Mouse (Mus musculus): ENCODE measurements around the gene Pde12. TPM values are rescaled to one million over a fixed set of nuclear protein-coding genes. Genes with fewer than 3 reads are reported as not detected.
"Not testable (repeated sequence)": the region's sequence is repeated elsewhere in the genome, so short reads cannot be mapped to it uniquely, and the experiment has no call there.

Gene Pde12
- total RNA-seq (2021): 1 to 10 TPM; 8.2 to 8.7 TPM

DNA sequence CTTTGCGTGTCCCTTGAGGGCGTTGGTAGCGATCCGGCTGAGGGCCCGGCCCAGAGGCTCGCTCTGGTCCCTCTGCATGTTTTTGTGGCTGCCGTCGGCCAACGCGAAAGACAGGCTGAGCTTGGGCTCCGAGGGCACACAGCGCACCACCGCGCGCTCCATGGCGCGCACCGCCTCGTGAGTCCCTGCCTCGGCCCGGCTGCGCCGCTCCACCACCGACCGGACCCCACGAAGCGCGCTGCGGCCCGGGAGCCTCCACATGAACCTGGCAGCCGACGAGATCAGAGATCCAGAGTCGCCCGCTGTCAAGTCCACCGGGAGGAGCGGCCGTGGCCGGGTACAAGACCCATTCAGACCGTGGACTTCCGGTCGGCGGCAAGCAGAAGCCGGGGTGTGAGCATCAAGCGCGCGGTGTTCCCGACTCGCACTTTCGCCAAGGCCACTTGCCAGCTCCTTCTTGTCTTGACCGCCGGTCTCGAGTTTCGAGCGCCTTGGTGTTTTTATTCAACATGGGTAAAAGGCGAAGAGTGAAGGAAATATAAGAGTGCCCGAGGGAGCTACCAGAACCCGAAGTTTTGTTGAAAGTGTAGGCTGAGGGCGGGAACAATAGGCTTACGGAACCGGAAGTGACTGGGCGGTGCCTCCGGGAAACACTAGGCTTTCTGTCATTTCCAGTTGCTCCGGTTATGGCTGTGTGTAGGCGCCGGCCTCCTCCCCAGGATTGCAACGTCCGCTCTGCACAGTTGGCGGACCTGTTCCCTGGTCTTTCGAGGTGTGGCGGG lies at the start of gene Pde12:
Pde12 (minus strand) TSS at position 592 of the 782 bp plus-strand sequence.
- intact Hi-C loops (cut with DNase I): loop anchor here (10.0 kb wide), 2 partner anchors 305 to 425 kb away; partner anchors contain the start of gene Appl1
- DNase-seq (ENCODE audit: low spot score in 2 of 2): peak; percentile 94 to 95

- intact Hi-C loops (cut with DNase I); DNase-seq (ENCODE audit: low spot score in 2 of 2): not testable (repeated sequence)
Measured at GRCm38 (mm10) chr14:26705246-26705645, 35.6 kb upstream of the Pde12 start.

DNA sequence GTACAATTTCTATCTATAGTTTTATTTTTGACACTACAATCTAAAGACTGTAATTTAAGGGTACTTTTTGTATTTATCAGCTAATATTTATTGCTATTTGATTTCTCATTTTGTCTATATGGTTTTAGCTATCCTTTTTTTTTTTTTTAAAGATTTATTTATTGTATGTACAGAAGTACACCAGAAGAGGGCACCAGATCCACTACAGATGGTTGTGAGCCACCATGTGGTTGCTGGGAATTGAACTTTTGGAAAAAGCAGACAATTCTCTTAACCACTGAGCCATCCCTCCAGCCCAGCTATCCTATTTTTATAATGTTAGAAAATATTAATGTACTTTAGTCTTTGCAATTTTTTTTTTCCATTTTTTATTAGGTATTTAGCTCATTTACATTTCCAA lies 28.2 kb upstream of the Pde12 start:
- no peak for DNase-seq (ENCODE audit: low spot score in 2 of 2)
- intact Hi-C loops (cut with DNase I): no loop called here

GRCm38 (mm10) chr14:26692974-26693373 lies 23.3 kb upstream of the Pde12 start, which contains the start of gene Dnah12:
TSS of gene Dnah12 (plus strand) at chr14:26693274.
- intact Hi-C loops (cut with DNase I): no loop called here
- no peak for DNase-seq (ENCODE audit: low spot score in 2 of 2)

DNA sequence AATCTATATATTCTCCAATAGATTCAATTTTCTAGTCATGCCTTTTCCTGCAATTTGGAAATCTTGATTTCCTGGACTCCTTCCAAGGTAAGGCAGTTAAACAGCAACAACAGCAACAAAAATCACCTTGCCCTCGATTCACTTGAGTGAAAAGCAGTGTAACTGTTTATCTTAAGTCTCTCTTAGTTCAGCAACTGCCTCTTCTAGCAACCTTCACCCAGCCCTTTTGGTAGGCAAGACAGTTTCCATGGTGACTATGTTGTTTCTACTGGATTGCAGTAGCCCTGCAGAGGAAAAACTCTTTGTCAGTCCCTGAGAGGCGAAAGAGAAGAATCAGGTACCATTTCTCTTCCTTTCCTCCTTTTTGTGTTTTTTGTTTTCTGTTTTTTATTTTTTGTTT lies 21.7 kb upstream of the Pde12 start:
- no peak for DNase-seq (ENCODE audit: low spot score in 2 of 2)
- intact Hi-C loops (cut with DNase I): no loop called here

DNA sequence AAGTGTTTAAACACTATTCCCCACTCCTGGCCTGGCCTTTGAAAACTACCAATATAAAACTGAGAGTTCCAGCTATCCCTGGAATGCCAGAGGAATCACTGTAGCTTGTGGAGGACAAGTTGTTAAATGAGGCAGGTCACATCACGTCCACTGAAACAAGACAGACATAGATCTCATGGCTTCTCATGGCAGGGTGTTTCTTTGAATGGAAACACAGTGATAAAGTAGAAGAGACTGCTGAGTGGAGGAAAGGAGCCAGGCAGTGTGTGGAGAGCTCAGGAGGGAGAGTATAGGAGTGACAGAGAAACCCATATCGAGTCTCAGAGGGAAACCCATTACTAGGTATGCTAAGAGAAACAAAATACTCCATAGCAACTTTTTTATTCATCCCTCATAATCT lies 21.0 kb upstream of the Pde12 start:
- intact Hi-C loops (cut with DNase I): no loop called here

DNA sequence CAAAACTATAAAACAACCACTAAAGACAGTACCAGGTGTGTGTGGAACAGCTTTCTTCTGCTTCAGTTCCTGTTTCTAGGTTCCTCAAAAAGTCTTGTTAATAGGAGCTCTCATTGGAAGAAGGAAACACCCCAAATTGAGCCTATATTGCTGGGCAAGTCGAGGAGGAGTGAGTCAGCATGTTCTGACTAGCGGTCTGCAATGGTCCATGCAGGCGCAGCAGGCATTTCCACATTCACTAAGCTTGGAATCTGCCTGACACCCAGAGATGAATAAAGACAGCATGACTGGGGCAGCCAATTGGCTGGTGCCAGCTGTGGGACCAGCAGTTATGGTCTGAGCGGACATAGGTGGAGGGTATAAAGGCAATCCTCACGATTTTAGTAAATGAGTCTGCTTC lies 6.1 kb upstream of the Pde12 start:
- intact Hi-C loops (cut with DNase I): loop anchor here (10.0 kb wide), 2 partner anchors 299 to 419 kb away; partner anchors contain the start of gene Appl1
- DNase-seq (ENCODE audit: low spot score in 2 of 2): no peak

More for the DNA sequence above, 21.0 kb upstream of the Pde12 start:
- DNase-seq (ENCODE audit: low spot score in 2 of 2): no peak

DNA sequence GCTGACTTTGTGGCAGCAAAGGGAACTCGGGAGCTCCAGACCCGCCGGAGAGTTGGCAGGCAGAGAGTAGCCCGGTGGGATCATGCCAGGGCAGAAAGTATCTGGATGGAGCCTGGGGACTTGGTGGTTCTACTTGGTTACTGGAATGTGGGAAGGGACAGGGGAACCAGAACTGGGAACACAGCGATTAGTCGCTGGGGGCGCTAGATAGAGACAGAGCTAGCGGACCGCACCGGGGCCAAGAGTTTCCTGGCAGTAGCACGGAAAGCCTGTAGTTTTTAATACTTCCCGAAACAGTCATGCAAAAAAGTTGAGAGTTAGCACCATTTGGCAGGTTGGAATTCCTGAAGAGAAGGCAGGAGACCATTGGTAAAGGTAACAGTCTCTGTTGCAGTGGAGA lies 5.7 kb upstream of the Pde12 start:
- intact Hi-C loops (cut with DNase I): loop anchor here (10.0 kb wide), 2 partner anchors 299 to 419 kb away; partner anchors contain the start of gene Appl1
- DNase-seq (ENCODE audit: low spot score in 2 of 2): no peak

DNA sequence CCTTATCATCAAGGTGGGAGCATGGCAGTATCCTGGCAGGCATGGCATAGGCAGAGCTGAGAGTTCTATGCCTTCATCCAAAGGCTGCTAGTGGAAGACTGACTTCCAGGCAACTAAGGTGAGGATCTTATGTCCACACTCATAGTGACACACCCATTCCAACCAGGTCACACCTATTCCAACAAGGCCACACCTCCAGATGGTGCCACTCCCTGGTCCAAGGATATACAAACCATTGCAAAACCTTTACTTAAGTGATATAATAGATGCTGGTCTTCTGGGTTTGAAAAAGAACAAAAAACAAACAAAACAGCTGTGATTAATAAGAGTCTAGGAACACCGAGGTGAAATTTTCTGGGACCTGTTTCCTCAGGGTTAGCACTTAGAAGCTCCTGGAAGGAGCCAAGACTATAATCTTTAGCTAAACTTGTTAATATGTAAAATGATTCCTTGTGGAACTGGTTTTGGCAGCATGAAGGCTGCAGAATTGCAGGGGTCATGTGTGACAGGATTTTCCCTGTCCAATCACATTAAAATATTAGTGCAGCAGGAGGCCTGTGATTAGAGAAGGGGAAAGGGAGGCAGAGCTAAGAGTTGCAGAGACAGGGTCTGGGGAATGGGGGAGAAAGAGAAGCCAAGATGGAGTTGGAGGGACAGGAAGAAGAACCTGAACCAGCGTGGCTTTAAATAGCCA lies 4.9 kb upstream of the Pde12 start:
- intact Hi-C loops (cut with DNase I): loop anchor here (10.0 kb wide), 2 partner anchors 300 to 420 kb away; partner anchors contain the start of gene Appl1
- not testable (repeated sequence) for DNase-seq (ENCODE audit: low spot score in 2 of 2)

DNA sequence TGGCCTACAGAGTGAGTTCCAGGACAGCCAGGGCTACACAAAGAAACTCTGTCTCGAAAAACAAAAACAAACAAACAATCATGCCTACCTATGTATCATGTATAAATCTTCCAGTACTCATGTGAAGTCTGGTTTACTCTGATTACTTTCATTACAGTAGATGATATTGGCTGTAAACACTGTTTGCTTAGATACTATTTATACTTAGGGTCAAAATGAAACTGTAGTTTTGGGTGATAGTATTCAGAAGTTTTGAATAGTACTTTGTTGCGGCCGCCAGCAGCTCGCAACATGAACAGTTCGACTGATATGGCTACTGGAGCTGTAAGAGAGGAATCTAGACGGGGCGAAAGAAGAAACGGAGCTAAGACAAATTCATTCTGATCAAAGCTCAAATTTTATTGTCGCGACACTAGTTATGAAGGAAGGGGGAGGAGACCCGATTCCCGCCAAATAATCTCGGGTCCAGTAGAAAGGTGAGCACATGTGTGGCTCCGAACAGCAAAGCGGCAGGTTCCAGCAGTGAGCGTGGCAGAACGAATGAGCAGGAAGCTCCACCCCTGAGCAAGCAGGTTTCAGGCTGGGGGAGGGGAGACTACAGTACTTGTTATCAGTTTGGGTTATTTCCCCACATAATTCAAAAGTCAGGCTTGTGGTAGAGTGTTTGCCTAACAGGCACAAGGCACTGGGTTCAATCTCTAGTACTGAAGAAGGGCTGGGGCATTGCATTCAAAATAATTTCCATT lies 2.4 kb upstream of the Pde12 start:
- DNase-seq (ENCODE audit: low spot score in 2 of 2): not testable (repeated sequence)
- intact Hi-C loops (cut with DNase I): loop anchor here (10.0 kb wide), 2 partner anchors 303 to 423 kb away; partner anchors contain the start of gene Appl1

- intact Hi-C loops (cut with DNase I): loop anchor here (10.0 kb wide), 2 partner anchors 304 to 424 kb away; partner anchors contain the start of gene Appl1
- DNase-seq (ENCODE audit: low spot score in 2 of 2): no peak
Measured at GRCm38 (mm10) chr14:26670964-26671363, 1.3 kb upstream of the Pde12 start.

- intact Hi-C loops (cut with DNase I): no loop called here
- DNase-seq (ENCODE audit: low spot score in 2 of 2): peak; percentile 64 to 72
Measured at GRCm38 (mm10) chr14:26668371-26669291, 1.1 kb downstream of the Pde12 start.

GRCm38 (mm10) chr14:26667991-26668370 lies 1.7 kb downstream of the Pde12 start:
- no peak for DNase-seq (ENCODE audit: low spot score in 2 of 2)
- intact Hi-C loops (cut with DNase I): no loop called here

DNA sequence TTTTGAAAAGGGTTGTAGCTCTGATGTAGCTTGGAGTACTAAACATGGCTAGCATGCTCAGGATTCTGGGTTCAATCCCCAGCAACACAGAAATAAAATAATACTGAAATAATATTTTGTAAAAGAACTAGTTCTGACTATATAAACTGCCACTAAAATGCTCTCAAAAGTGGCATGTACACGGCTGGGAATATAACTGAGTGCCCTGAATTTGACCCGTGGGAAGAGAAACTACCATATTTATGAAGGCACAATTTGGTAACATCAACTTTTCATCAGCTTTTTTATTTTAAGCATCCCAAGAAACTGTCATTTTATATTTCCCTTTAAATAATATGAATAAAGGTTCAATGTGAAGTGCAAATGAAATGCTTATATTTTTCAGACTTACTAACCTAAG lies 5.8 kb downstream of the Pde12 start:
- DNase-seq (ENCODE audit: low spot score in 2 of 2): no peak
- intact Hi-C loops (cut with DNase I): no loop called here

GRCm38 (mm10) chr14:26662488-26662887 lies 7.2 kb downstream of the Pde12 start:
- DNase-seq (ENCODE audit: low spot score in 2 of 2): no peak
- intact Hi-C loops (cut with DNase I): no loop called here

GRCm38 (mm10) chr14:26662016-26662415 lies 7.7 kb downstream of the Pde12 start:
- intact Hi-C loops (cut with DNase I): no loop called here

DNA sequence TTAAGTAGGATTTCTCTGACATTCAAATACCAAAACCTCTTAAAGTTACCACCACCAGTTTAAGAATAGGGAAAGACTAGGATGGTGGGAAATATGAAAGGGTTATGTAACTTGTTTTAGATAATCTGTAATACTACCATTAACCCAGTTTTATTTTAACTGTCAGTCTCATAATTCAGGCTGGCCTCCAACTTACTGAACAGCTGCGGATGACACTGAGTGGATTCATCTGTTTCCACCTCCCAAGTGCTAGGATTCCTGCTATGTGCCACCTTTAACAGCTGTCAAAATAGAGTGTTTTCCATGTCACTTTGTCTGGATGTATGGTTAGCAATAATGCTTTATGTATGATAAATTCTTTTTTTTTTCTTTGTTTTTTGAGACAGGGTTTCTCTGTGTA lies 9.4 kb downstream of the Pde12 start:
- intact Hi-C loops (cut with DNase I): no loop called here
- DNase-seq (ENCODE audit: low spot score in 2 of 2): no peak

More at GRCm38 (mm10) chr14:26662016-26662415, 7.7 kb downstream of the Pde12 start:
- DNase-seq (ENCODE audit: low spot score in 2 of 2): no peak

GRCm38 (mm10) chr14:26658178-26658577 lies 11.5 kb downstream of the Pde12 start:
- intact Hi-C loops (cut with DNase I): no loop called here
- no peak for DNase-seq (ENCODE audit: low spot score in 2 of 2)

DNA sequence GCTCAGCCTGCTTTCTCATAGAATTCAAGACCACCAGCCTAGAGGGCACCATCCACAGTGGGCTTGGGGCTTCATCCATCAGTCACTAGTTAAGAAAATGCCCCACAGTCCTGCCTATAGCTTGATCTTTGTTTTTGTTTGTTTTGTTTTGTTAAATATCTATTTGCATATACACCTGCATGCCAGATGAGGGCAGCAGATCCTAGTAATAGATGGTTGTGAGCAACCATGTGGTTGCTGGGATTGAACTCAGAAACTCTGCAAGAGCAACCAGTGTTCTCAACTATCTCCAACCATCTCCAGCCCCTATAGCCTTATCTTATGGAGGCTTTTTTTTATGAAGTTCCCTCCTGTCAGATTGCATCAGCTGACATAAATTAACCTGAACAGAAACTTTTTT lies 17.8 kb downstream of the Pde12 start:
- intact Hi-C loops (cut with DNase I): no loop called here
- DNase-seq (ENCODE audit: low spot score in 2 of 2): no peak

Data from left cerebral cortex, postnatal 36 days (tissue).